Mouse (Mus musculus) Patski (cell line): ENCODE results near the gene Trpm6. TPM values are rescaled to one million over a fixed set of nuclear protein-coding genes. Genes with fewer than 3 reads are reported as not detected.

Source experiments
- ATAC-seq: fragments of 100-300 bp; one replicate; pipeline ENCODE4 v1.8.0; 2021
- CTCF ChIA-PET: fragments of 350-600 bp; sonication (Branson Sonifier 250); formaldehyde crosslinking; loops from one replicate; lab custom pipeline; 2022; ENCODE audit warnings: inconsistent platforms; lab: Charles Lee
- POLR2A ChIA-PET: fragments of 350-600 bp; sonication (Branson Sonifier 250); formaldehyde crosslinking; loops from one replicate; lab custom pipeline; 2022; ENCODE audit warnings: antibody characterized with exemption, inconsistent platforms; lab: Charles Lee
- DNase-seq: peaks from one replicate; pipeline ENCODE4 v3.0.0-alpha.2; 2011; ENCODE audit warnings: low read depth, low spot score
- H3K27me3 ChIP-seq: fragments of 371-371 bp; one replicate; pipeline ENCODE4 v1.5.1; 2021
- CTCF ChIP-seq: fragments of 100-300 bp; IDR thresholded peaks from one replicate; pipeline ENCODE4 v1.5.1; 2021
- in situ Hi-C: fragments of 300-500 bp; cut with MboI; formaldehyde crosslinking; loops from 3 replicates; pipeline ENCODE4 v1.11.1; 2018; ENCODE audit warnings: low pct_unique_long_range_greater_than_20kb, mixed read lengths
- polyA plus RNA-seq: library from polyadenylated mRNA; unstranded; gene quantifications from one replicate; pipeline ENCODE4 v1.2.3, GENCODE M21; 2021

Gene Trpm6
- polyA plus RNA-seq, 1 experiment from 2014 or later, result 0.67 TPM

- peak; percentile 67 for ATAC-seq
- no peak for TF ChIP-seq CTCF
- H3K27me3 ChIP-seq, result no peaks in the 10 kb centered on the region
- ChIA-PET POLR2A (interaction anchor here (0.6 to 0.7 kb wide), 2 partner anchors 32 to 92 kb away, joined by 3 to 4 read pairs; no protein-coding TSS in a partner anchor), CTCF (interaction anchor here (1.3 to 1.8 kb wide), 4 partner anchors 10 to 40 kb away, joined by 3 to 5 read pairs (median 4); no protein-coding TSS in a partner anchor)
- DNase-seq, result no peak
- in situ Hi-C loops, result no loop called here
These were observed 162.1 kb downstream of the Trpm6 start for GRCm38 (mm10) chr19:18911755-18912340.

- in situ Hi-C loops, result no loop called here
- ATAC-seq (no peak), DNase-seq (no peak)
- ChIA-PET POLR2A (no interaction called here), CTCF (interaction anchor here (1.2 kb wide), 1 partner anchor 13 kb away, joined by 4 read pairs; no protein-coding TSS in a partner anchor)
- no peaks in the 10 kb centered on the region for H3K27me3 ChIP-seq
- no peak for TF ChIP-seq CTCF
These were observed 191.6 kb downstream of the Trpm6 start for GRCm38 (mm10) chr19:18941391-18941790.

Other genes with a start within 250 kb of the Trpm6 start
- 101 TPM for gene Ostf1, start 118.2 kb upstream of the Trpm6 start, polyA plus RNA-seq
- 12.4 TPM for gene Nmrk1, start 118.0 kb upstream of the Trpm6 start, polyA plus RNA-seq
- gene Carnmt1, start 79.2 kb upstream of the Trpm6 start, polyA plus RNA-seq, result 17.5 TPM
- gene D030056L22Rik, start 36.8 kb upstream of the Trpm6 start, polyA plus RNA-seq, result 51.9 TPM